Mouse (Mus musculus): Measurements from ENCODE around the gene Gdf2.

GRCm38 (mm10) chr14:33896628-33897300 is 44.1 kb upstream of the Gdf2 start:
- no peak for TF ChIP-seq CTCF (IDR thresholded peaks at IDR 0.05; ENCODE audit: borderline replicate concordance, insufficient read depth, low read length)
- TF ChIP-seq POLR2A (IDR thresholded peaks at IDR 0.05; ENCODE audit: low read depth, low read length): no peak
